Mouse (Mus musculus) liver, embryonic 14.5 days (tissue): ENCODE data around the gene Trim58.

ENCODE experiments used
- CTCF ChIP-seq: IDR thresholded peaks from 2 replicates; pipeline ENCODE4 v1.5.1; 2016; ENCODE audit warnings: antibody characterized with exemption, low read depth, control low read depth
- EP300 ChIP-seq: IDR thresholded peaks from 2 replicates; pipeline ENCODE4 v1.6.1; 2016; ENCODE audit warnings: antibody characterized with exemption, low read depth

DNA sequence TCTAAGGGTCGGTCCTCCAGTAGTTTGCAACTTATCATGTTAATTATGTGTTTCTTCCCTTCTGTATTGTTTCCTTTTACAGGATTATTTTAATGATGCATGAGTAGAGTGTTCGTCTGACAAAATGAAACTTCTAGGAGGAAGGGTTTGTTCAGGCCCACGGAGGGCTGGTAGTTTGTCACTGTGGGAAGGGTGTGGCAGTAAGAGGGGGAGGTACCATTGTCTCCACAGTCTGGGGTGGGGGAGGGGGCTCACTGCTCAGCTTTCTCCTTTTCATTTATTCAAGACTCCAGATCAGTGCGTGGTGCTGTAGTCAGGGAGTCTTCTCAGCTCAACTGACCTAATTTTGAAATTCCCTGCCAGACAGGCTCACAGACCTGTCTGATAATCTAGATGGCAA lies 14.1 kb upstream of the Trim58 start:
- TF ChIP-seq CTCF (no peak), EP300 (no peak)
